Mouse (Mus musculus) megakaryocyte, adult 5-6 weeks (primary cell): Measurements from ENCODE around the gene Dmwd. TPM values are rescaled to one million over a fixed set of nuclear protein-coding genes. Genes with fewer than 3 reads are reported as not detected.

Source experiments
- ATAC-seq: 2 replicates; pipeline ENCODE4 v1.8.0; 2016; ENCODE audit warnings: mild to moderate bottlenecking, inconsistent platforms; ENCODE audit not compliant: poor library complexity, severe bottlenecking
- total RNA-seq, 2 experiments: library from RNA; stranded (forward) in 1 of 2; stranded (reverse) in 1 of 2; fragments of 153-499, 151-499 nt in 1 of 2; fragments of 221-1000, 200-1000 nt in 1 of 2; gene quantifications; 2 replicates each; pipeline versions ENCODE4 v1.2.3 to v1.2.4; 2015 to 2017

Gene Dmwd
- total RNA-seq, 2 experiments from 2014 or later: 1.3 to 6.2 TPM

DNA sequence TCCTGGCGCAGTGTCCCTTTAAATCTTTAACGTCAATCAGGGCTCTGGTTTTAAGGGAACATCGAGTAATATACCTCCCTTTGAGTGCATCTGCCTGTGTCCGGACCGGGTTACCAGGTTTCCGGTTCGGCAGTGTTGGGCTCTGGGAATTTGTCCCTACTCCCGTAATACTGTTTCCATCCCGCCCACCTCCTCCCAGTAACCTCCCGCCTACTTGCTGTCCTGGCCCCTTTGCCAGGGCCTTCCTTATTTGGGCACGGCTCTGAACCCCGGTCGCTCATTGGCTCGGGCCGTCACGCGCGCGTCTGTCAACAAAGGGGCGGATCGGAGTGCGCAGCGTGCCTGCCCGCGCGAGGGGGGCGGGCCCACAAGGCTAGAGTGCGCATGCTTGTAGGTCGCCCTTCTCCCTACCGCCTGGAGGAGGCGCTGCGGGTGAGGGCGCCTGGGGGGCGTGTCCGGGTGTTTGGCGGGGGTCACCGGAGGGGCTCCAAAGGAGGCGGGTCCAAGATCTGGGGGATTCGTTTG is 55.4 kb downstream of the Dmwd start:
- ATAC-seq: peak; percentile 100

Other genes with a start within 250 kb of the Dmwd start
- not detected in 2 replicates for gene Mill2, start 236.3 kb upstream of the Dmwd start, total RNA-seq (2015)
- 0.08 TPM in 1 of 2 replicates, not detected in the other for gene Mill2, start 236.3 kb upstream of the Dmwd start, total RNA-seq (2017)
- gene Pglyrp1, start 204.9 kb upstream of the Dmwd start, total RNA-seq (2015): 492 and 634 TPM in 2 replicates
- gene Pglyrp1, start 204.9 kb upstream of the Dmwd start, total RNA-seq (2017): 78.5 and 108 TPM in 2 replicates
- gene Ccdc61, start 165.8 kb upstream of the Dmwd start, total RNA-seq (2015): 12.9 and 15.3 TPM in 2 replicates
- 8.9 and 12.2 TPM in 2 replicates for gene Ccdc61, start 165.8 kb upstream of the Dmwd start, total RNA-seq (2017)
- not detected in 2 replicates for gene Nova2, start 150.3 kb upstream of the Dmwd start, total RNA-seq (2015)
- gene Nova2, start 150.3 kb upstream of the Dmwd start, total RNA-seq (2017): not detected in 2 replicates
- gene Nanos2, start 88.8 kb upstream of the Dmwd start, total RNA-seq (2015): not detected in 2 replicates
- not detected in 2 replicates for gene Nanos2, start 88.8 kb upstream of the Dmwd start, total RNA-seq (2017)
- gene Mypop, start 85.0 kb upstream of the Dmwd start, total RNA-seq (2015): 0.25 TPM in 1 of 2 replicates, not detected in the other
- 0.15 and 0.24 TPM in 2 replicates for gene Mypop, start 85.0 kb upstream of the Dmwd start, total RNA-seq (2017)
- gene Irf2bp1, start 72.2 kb upstream of the Dmwd start, total RNA-seq (2015): 11.4 and 14.5 TPM in 2 replicates
- gene Irf2bp1, start 72.2 kb upstream of the Dmwd start, total RNA-seq (2017): 6.9 and 8.2 TPM in 2 replicates
- gene Foxa3, start 52.7 kb upstream of the Dmwd start, total RNA-seq (2015): not detected in 2 replicates
- not detected in 2 replicates for gene Foxa3, start 52.7 kb upstream of the Dmwd start, total RNA-seq (2017)
- gene Sympk, start 51.9 kb upstream of the Dmwd start, total RNA-seq (2015): 48.4 and 54.7 TPM in 2 replicates
- gene Sympk, start 51.9 kb upstream of the Dmwd start, total RNA-seq (2017): 26.6 and 30.4 TPM in 2 replicates
- not detected in 2 replicates for gene Rsph6a, start 21.5 kb upstream of the Dmwd start, total RNA-seq (2015)
- not detected in 2 replicates for gene Rsph6a, start 21.5 kb upstream of the Dmwd start, total RNA-seq (2017)
- 2.2 and 5.4 TPM in 2 replicates for gene Dmpk, start 7.6 kb downstream of the Dmwd start, total RNA-seq (2015)
- gene Dmpk, start 7.6 kb downstream of the Dmwd start, total RNA-seq (2017): 2.7 and 3.1 TPM in 2 replicates
- 0.18 TPM in 1 of 2 replicates, not detected in the other for gene Six5, start 18.4 kb downstream of the Dmwd start, total RNA-seq (2015)
- gene Six5, start 18.4 kb downstream of the Dmwd start, total RNA-seq (2017): 0.04 and 0.07 TPM in 2 replicates
- gene Gm4969, start 42.1 kb downstream of the Dmwd start, total RNA-seq (2015): 0.05 TPM in 1 of 2 replicates, not detected in the other
- 0.29 TPM in 1 of 2 replicates, not detected in the other for gene Gm4969, start 42.1 kb downstream of the Dmwd start, total RNA-seq (2017)
- gene Fbxo46, start 43.6 kb downstream of the Dmwd start, total RNA-seq (2015): 1.5 and 1.9 TPM in 2 replicates
- 6.5 and 6.9 TPM in 2 replicates for gene Fbxo46, start 43.6 kb downstream of the Dmwd start, total RNA-seq (2017)
- gene Qpctl, start 73.1 kb downstream of the Dmwd start, total RNA-seq (2015): 6.6 and 7.9 TPM in 2 replicates
- gene Qpctl, start 73.1 kb downstream of the Dmwd start, total RNA-seq (2017): 3.5 and 4.5 TPM in 2 replicates
- gene Snrpd2, start 73.5 kb downstream of the Dmwd start, total RNA-seq (2015): 44.2 and 53.7 TPM in 2 replicates
- gene Snrpd2, start 73.5 kb downstream of the Dmwd start, total RNA-seq (2017): 28.3 and 32.4 TPM in 2 replicates
- not detected in 2 replicates for gene Gipr, start 89.9 kb downstream of the Dmwd start, total RNA-seq (2015)
- not detected in 2 replicates for gene Gipr, start 89.9 kb downstream of the Dmwd start, total RNA-seq (2017)
- 5.2 and 9.1 TPM in 2 replicates for gene Eml2, start 100.2 kb downstream of the Dmwd start, total RNA-seq (2015)
- 8.7 and 13.4 TPM in 2 replicates for gene Eml2, start 100.2 kb downstream of the Dmwd start, total RNA-seq (2017)
- not detected in 2 replicates for gene Gpr4, start 136.3 kb downstream of the Dmwd start, total RNA-seq (2015)
- 0.12 TPM in 1 of 2 replicates, not detected in the other for gene Gpr4, start 136.3 kb downstream of the Dmwd start, total RNA-seq (2017)
- 12.3 and 15.7 TPM in 2 replicates for gene Opa3, start 152.1 kb downstream of the Dmwd start, total RNA-seq (2015)
- gene Opa3, start 152.1 kb downstream of the Dmwd start, total RNA-seq (2017): 18.2 and 20.7 TPM in 2 replicates
- gene Vasp, start 195.6 kb downstream of the Dmwd start, total RNA-seq (2015): 122 and 129 TPM in 2 replicates
- 180 and 227 TPM in 2 replicates for gene Vasp, start 195.6 kb downstream of the Dmwd start, total RNA-seq (2017)
- not detected in 2 replicates for gene Ppm1n, start 203.8 kb downstream of the Dmwd start, total RNA-seq (2015)
- gene Ppm1n, start 203.8 kb downstream of the Dmwd start, total RNA-seq (2017): not detected in 2 replicates
- gene Rtn2, start 206.4 kb downstream of the Dmwd start, total RNA-seq (2015): 0.48 TPM in 1 of 2 replicates, not detected in the other
- not detected in 2 replicates for gene Rtn2, start 206.4 kb downstream of the Dmwd start, total RNA-seq (2017)
- 24.0 and 25.4 TPM in 2 replicates for gene Fosb, start 233.8 kb downstream of the Dmwd start, total RNA-seq (2015)
- 26.9 and 30.4 TPM in 2 replicates for gene Fosb, start 233.8 kb downstream of the Dmwd start, total RNA-seq (2017)